Mouse (Mus musculus) skeletal muscle tissue, postnatal 0 days (tissue): ENCODE data around the gene V1ra8. TPM values are rescaled to one million over a fixed set of nuclear protein-coding genes. Genes with fewer than 3 reads are reported as not detected.

Source experiments
- polyA plus RNA-seq: library from polyadenylated mRNA; unstranded; fragments of >200 nt; fragmentation: Nextera tagmentation; extraction: Ambion mirVana; gene quantifications from 2 replicates; pipeline ENCODE4 v1.2.1, GENCODE M21; 2015

The V1ra8 gene
- polyA plus RNA-seq: not detected in 2 replicates

DNA sequence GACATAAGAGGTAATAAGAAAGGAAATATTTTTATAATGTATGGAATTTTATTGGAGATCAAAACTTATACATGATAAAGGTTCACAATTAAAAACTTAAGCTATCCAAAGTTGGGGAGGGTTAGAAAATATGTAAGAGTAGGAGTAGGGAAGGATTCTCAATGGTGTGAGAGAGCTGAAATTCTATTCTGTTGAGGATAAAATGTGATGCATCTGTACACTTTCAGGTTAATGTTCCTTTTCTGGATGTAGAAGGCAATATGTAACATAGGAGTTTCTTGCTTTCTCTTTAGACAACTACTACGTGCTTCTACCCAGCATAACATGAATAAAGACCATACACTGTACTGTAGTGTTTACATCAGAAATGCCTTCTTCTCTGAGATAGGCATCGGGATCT, at the start of gene V1ra8:
Gene V1ra8, plus strand, starts transcription at position 301 of the 400 bp plus-strand sequence.

DNA sequence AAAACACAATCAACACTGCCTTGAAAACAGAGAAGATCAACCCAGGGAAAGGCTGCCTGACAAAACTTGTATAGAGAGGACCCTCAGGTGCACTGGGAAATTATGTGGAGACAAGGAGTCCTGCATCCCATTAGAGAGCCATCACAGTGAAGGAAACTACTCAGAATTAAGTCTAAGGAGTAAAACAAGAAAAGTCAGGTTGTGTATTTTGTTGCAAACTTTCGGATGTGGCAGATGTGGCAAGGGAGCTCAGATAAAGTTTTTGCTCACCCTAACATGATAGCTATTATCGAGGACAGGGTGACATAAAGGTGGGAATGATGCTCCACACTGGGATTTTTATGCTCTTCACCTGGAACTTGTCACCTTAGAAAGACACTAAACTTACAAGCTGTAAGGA, 28.1 kb upstream of the V1ra8 start, which contains the start of gene Vmn1r52:
Gene Vmn1r52, plus strand, starts transcription at position 301 of the 400 bp plus-strand sequence.

DNA sequence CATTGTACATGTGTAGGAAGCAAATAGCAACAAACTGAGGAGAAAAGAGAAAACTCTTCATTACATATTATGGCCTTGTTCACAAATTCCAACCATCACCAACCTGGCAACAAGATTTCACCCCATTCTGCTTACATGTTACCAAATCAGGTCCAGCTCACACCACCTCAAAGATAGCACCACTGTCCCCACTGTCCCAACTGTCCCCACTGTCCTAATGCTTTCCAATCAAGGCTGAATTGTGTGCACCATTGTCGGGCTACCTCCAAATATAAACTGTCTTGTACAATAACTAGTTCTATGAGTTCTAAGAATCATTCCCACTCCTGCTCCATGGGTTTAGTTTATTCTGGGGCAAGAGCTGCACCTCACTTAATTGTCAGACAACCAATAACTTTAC, 21.7 kb downstream of the V1ra8 start, which contains the start of gene Vmn1r53:
Gene Vmn1r53, minus strand, starts transcription at position 101 of the 400 bp plus-strand sequence.

GRCm38 (mm10) chr6:90246000-90246399, 43.4 kb downstream of the V1ra8 start, which contains the start of gene Vmn1r54:
Gene Vmn1r54, plus strand, starts transcription at chr6:90246300.

Other genes starting within 250 kb of the V1ra8 start
- not detected in 2 replicates for gene Vmn1r46, start 233.5 kb upstream of the V1ra8 start, polyA plus RNA-seq
- not detected in 2 replicates for gene Vmn1r47, start 186.6 kb upstream of the V1ra8 start, polyA plus RNA-seq
- gene Vmn1r48, start 166.0 kb upstream of the V1ra8 start, polyA plus RNA-seq: not detected in 2 replicates
- not detected in 2 replicates for gene Vmn1r49, start 124.3 kb upstream of the V1ra8 start, polyA plus RNA-seq
- gene Vmn1r50, start 101.4 kb upstream of the V1ra8 start, polyA plus RNA-seq: not detected in 2 replicates
- not detected in 2 replicates for gene Vmn1r51, start 80.2 kb upstream of the V1ra8 start, polyA plus RNA-seq
- not detected in 2 replicates for gene Vmn1r52, start 28.0 kb upstream of the V1ra8 start, polyA plus RNA-seq
- gene Vmn1r53, start 21.6 kb downstream of the V1ra8 start, polyA plus RNA-seq: not detected in 2 replicates
- gene Vmn1r54, start 43.5 kb downstream of the V1ra8 start, polyA plus RNA-seq: not detected in 2 replicates
- gene BC048671, start 98.4 kb downstream of the V1ra8 start, polyA plus RNA-seq: 0.15 TPM in 1 of 2 replicates, not detected in the other
- 0.12 and 0.15 TPM in 2 replicates for gene Chst13, start 122.4 kb downstream of the V1ra8 start, polyA plus RNA-seq
- gene Uroc1, start 130.5 kb downstream of the V1ra8 start, polyA plus RNA-seq: not detected in 2 replicates
- gene Zxdc, start 166.7 kb downstream of the V1ra8 start, polyA plus RNA-seq: 5.5 and 6.6 TPM in 2 replicates
- gene Cfap100, start 226.0 kb downstream of the V1ra8 start, polyA plus RNA-seq: 0.28 and 0.42 TPM in 2 replicates